Mouse (Mus musculus): ENCODE data around the gene Ncbp1. TPM values are rescaled to one million over a fixed set of nuclear protein-coding genes. Genes with fewer than 3 reads are reported as not detected.

Gene Ncbp1
- 85.7 and 88.3 TPM in 2 replicates for polyA plus RNA-seq (2015; fragmentation: Nextera tagmentation; extraction: Ambion mirVana)

DNA sequence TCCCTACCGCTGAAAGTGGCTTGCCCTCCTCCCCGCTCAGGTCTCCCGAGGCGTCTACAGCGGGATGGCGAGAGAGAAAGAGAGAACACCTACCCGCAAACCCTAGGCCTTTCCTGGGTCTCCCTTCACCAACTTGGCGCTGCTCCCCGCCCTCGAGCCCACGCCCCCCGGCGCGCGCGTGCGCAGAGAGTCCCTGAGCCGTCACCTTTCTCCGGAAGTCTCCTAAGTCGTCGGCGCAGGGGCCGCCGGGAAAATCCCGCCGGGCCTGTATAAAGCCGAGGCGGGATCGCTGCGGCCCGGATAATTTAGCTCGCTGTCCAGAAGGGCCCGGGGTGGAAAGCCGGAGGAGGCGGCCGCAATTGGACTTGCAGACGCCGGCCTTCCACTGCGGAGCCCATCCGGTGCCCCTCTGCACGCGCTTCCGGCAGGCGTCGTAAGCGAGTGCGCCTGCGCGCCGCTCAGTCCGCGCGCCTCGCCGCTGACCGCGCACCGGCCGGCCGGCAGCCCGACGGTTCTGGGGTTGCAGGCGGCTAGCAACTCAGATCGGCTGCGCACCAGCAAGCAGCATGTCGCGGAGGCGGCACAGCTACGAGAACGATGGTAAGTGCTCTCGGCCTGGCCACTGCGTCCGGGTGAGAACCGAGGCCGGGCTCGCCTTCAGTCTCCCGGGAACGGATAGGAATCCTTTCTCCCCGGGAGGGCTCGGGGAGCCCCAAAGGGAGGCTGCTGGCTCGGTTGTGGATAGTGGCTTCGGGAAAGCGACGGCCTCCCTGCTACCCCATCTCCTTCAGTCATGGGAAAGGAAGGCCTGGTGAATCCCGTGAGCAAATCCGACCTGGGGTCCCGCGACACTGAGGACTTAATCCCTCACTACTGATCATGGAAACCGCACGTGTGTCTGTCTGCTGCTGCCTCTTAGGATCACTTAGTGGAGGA lies at the start of gene Ncbp1, which contains the start of gene Tstd2:
Gene Ncbp1, plus strand, starts transcription at position 327 of the 936 bp plus-strand sequence.
Gene Tstd2, minus strand, starts transcription at position 408 of the 936 bp plus-strand sequence.
- WGBS = under 1% methylated on average over 87 of the region's 90 CpGs
- H3K36me3 ChIP-seq = peaks cover 28% of the 10 kb centered on the region
- peak; percentile 91 for ATAC-seq (replicated peaks; ENCODE audit: low FRiP score)
- peak within 1 kb of the TSS; percentile 76 for H3K4me2 ChIP-seq
- no peaks in the 10 kb centered on the region for H3K27me3 ChIP-seq
- H3K9me3 ChIP-seq (replicated peaks) = no peaks in the 10 kb centered on the region
- peak within 1 kb of the TSS; percentile 83 for H3K9ac ChIP-seq
- peak within 1 kb of the TSS; percentile 73 for H3K4me3 ChIP-seq (replicated peaks)
- peaks cover 20% of the 10 kb centered on the region for H3K4me1 ChIP-seq
- peak within 1 kb of the TSS; percentile 98 for H3K27ac ChIP-seq

DNA sequence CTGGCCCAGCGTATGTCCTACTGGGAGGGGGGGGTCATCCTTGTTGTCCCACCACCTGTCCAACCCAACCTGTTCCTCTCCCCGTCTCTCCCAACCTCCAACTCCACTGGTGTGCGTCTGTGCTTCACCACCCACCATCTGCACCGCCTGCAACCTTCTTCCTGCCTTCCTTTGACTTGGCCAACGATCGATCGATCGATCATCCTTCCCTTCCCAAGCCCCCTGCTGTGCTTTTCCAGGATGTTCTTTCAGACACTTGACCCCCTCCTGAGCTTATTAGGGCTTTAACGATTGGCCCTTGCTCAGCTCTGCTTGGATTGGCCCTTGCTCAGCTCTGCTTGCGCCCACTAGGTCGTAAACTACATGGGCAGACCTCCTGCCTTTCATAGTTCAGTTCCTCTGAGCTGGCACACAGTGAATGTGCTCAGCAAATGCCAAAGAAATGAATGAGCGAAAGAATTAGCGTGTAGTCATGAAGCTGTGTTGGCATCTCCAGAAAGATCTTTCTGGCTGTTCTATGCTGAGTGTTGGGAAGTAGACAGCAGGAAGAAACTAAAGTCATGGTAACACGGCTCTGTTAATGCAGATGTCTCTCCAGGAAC lies 48.8 kb upstream of the Ncbp1 start:
- Histone ChIP-seq H3K9me3 (replicated peaks) (no peaks in the 10 kb centered on the region), H3K27me3 (no peaks in the 10 kb centered on the region), H3K27ac (no peak overlapping the region), H3K4me2 (no peak overlapping the region), H3K4me1 (peaks cover 32% of the 10 kb centered on the region), H3K4me3 (replicated peaks) (no peak overlapping the region), H3K36me3 (no peaks in the 10 kb centered on the region), H3K9ac (no peak overlapping the region)
- no peak for ATAC-seq (replicated peaks; ENCODE audit: low FRiP score)
- 79% methylated on average over 14 of the region's 14 CpGs for WGBS

DNA sequence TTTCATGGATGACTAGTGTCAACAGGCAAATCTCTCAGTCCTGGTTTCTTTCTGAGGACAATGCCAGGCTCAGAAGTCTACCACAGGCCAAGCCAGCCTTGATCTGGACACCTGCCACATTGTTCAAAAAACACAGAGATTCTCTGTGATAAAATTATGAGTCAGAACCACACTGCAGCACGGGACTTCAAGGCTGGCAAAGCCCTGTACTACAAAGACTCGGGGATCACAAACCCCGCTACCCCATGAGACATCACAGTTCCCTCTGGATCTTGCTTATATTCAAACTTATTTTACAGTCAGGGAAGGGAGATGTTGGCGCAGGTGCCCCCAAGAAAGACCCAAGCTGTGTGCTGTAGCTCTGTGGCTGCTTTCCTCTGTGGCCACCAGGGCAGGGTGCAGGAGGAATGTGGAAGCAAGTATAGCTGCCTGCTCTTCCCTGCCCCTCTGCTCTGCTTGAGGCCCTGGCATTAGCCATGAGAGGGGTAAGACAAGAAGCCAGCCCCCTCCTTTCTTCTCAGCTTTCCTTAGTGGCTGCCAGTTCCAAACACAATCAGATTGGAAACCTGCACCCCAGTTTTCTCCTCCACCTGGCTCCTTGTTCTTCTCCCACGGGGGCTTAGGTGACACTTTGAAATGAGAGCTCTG lies 45.9 kb upstream of the Ncbp1 start:
- no peaks in the 10 kb centered on the region for H3K36me3 ChIP-seq
- H3K9me3 ChIP-seq (replicated peaks) = no peaks in the 10 kb centered on the region
- H3K27ac ChIP-seq = no peak overlapping the region
- H3K27me3 ChIP-seq = no peaks in the 10 kb centered on the region
- no peak overlapping the region for H3K9ac ChIP-seq
- no peak overlapping the region for H3K4me3 ChIP-seq (replicated peaks)
- whole genome bisulfite sequencing = 78% methylated on average over 5 of the region's 5 CpGs
- no peak for ATAC-seq (replicated peaks; ENCODE audit: low FRiP score)
- H3K4me2 ChIP-seq = no peak overlapping the region
- H3K4me1 ChIP-seq = peaks cover 14% of the 10 kb centered on the region

DNA sequence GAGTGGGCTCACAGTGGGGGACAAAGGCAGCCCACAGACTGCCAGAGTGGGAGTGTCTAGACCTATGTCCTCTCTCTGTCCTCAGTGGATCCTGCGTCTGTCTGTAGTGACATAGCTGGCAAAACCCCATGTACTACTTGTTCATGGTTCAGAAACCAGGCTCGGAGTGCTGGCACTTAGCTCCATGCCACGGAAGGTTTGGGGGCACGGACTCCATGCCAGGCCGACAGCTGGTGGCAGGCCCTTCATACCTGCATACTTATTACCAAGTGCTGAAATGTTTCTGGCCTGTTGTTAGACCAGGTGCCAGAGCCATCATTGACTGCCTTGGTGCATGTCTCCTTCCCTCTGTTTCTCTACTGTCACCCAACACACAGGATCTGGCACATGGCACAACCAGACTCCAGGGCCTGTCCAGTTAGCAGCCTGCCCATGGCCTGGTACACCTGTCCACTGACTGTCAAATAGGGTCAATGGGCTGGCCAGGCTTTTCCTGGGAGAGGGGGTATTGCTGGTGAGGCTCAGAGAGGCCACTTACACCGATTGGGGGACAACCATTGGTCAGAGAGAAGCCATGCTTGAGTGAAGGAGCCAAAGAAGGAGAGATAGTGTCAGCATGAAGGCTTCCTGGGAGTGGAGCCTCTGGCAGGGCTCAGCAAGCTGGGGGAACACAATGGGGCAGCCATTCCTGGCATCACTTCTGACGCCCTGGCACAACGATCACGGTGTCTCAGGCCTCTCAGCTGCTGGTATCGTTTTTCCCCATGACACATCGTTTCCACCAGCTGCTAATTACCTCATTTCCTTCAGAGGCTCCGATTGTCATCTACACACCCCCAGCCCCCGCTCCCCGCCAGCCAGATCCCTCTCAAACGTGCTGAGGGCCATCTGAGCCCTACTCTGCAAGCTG lies 43.2 kb upstream of the Ncbp1 start:
- no peak overlapping the region for H3K9ac ChIP-seq
- H3K9me3 ChIP-seq (replicated peaks) = no peaks in the 10 kb centered on the region
- H3K27me3 ChIP-seq = no peaks in the 10 kb centered on the region
- no peak for ATAC-seq (replicated peaks; ENCODE audit: low FRiP score)
- H3K36me3 ChIP-seq = no peaks in the 10 kb centered on the region
- peaks cover 21% of the 10 kb centered on the region; the same call in 1 of the 2 replicates for H3K4me1 ChIP-seq
- no peak overlapping the region for H3K4me3 ChIP-seq (replicated peaks)
- H3K4me2 ChIP-seq = no peak overlapping the region
- WGBS = 54% methylated on average over 15 of the region's 15 CpGs
- no peak overlapping the region for H3K27ac ChIP-seq

DNA sequence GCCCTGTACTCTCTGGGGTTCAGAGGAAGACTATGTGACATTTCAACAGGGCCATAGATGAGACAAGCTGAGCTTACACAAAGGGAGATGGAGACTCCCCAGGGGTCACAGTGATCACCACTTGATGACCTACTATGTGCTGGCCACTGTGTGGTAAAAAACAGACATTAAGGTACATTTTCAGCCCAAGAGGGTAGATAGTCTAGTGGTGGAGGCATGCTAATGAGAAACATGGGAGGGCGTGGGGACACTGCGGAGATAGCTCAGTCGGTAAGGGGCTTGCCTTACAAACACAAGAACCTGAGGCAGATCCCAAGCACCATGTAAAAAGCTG lies 42.6 kb upstream of the Ncbp1 start:
- Histone ChIP-seq H3K4me3 (replicated peaks) (no peak overlapping the region), H3K4me2 (no peak overlapping the region), H3K9me3 (replicated peaks) (no peaks in the 10 kb centered on the region), H3K36me3 (no peaks in the 10 kb centered on the region), H3K27ac (no peak overlapping the region), H3K4me1 (peaks cover 27% of the 10 kb centered on the region), H3K9ac (no peak overlapping the region), H3K27me3 (no peaks in the 10 kb centered on the region)
- no peak for ATAC-seq (replicated peaks; ENCODE audit: low FRiP score)
- WGBS = 96% methylated on average over 3 of the region's 3 CpGs

DNA sequence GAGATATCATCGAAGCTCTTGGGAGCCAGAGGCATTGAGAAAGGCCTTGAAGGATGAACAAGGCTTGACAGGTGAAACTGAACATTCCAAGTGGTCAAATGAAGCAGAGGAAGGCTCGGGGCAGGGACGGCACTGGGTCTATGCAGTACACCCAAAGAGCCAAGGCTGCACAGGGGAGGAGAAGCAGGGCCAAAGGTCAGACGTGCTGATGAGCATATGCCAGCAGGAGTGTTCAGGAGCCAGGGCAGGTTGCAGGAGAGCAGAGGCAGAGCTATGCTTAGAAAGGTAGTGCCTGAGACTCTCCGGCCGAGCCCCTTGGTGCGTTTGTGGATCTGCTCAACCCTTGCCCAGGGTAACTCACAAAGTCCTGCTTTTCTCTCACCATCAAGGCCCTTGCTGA lies 41.9 kb upstream of the Ncbp1 start:
- Histone ChIP-seq H3K9me3 (replicated peaks) (no peaks in the 10 kb centered on the region), H3K27ac (no peak overlapping the region), H3K4me2 (no peak overlapping the region), H3K9ac (no peak overlapping the region), H3K4me3 (replicated peaks) (no peak overlapping the region), H3K36me3 (no peaks in the 10 kb centered on the region), H3K27me3 (no peaks in the 10 kb centered on the region), H3K4me1 (peaks cover 35% of the 10 kb centered on the region)
- ATAC-seq (replicated peaks; ENCODE audit: low FRiP score) = no peak
- WGBS = 86% methylated on average over 7 of the region's 7 CpGs

DNA sequence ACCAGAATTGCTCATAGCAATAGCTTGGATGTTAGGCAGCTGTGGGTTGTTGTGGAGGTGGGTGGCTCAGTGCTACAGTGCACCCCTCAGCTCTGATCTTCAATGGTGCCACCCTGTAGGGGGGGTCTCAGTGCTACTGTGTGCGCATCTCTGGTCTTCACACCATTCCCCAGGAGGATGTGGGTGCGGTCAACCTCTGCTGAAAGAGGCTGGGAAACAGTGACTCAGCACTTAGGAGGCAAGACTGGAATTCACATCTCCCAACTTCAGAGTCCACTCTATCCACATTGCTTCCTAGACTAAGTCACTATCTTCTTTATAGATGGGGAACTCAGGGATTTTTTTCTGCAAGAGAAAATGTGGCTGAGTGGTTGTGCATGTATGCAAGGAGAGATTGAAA lies 40.8 kb upstream of the Ncbp1 start:
- Histone ChIP-seq H3K9me3 (replicated peaks) (no peaks in the 10 kb centered on the region), H3K4me1 (peaks cover 32% of the 10 kb centered on the region), H3K36me3 (no peaks in the 10 kb centered on the region), H3K27ac (no peak overlapping the region), H3K27me3 (no peaks in the 10 kb centered on the region), H3K4me2 (no peak overlapping the region), H3K9ac (no peak overlapping the region), H3K4me3 (replicated peaks) (no peak overlapping the region)
- ATAC-seq (replicated peaks; ENCODE audit: low FRiP score) = no peak
- WGBS = 81% methylated on average over 2 of the region's 2 CpGs

DNA sequence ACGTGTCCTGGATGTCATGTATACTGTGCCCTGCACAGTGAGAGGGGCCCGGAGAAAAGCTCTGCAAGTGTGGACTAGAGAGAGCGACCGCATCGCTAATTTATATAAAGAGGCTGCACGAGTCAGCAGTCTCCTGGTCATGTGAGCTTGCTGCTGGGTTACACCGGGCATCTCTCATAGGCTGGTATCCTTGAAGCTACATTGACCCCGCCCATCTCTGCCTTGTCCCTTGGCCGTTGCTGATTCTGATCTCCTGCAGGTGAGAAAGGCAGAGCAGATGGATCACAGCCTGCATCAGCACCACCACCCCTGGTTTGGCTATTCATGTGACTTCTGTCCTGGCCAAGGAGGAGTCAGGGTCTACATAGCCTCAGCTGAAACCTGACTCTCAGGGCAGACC lies 39.3 kb upstream of the Ncbp1 start:
- no peak overlapping the region for H3K27ac ChIP-seq
- H3K36me3 ChIP-seq = no peaks in the 10 kb centered on the region
- H3K4me2 ChIP-seq = no peak overlapping the region
- H3K4me3 ChIP-seq (replicated peaks) = no peak overlapping the region
- H3K9me3 ChIP-seq (replicated peaks) = no peaks in the 10 kb centered on the region
- H3K4me1 ChIP-seq = peaks cover 36% of the 10 kb centered on the region
- H3K9ac ChIP-seq = no peak overlapping the region
- WGBS = 59% methylated on average over 9 of the region's 9 CpGs
- no peaks in the 10 kb centered on the region for H3K27me3 ChIP-seq
- ATAC-seq (replicated peaks; ENCODE audit: low FRiP score) = no peak

DNA sequence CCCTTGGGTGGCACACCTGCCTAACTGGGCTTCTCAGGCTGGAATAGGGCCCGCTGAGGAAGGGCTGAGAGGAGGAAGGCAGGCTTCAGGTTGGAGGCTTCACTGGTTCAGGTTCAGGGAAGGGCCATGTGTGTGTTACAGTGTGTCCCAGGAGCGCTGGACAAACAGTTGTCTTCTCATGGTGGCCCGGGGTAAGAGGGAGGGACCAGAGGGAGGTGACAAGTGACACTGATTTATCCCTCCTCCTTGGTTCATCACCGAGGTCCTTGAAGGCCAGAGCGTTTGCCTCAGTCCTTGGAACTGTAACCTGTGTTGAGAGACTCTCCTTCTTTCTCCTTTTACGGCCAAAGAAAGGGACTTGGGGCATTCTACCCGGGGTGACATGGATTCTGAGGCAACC lies 37.9 kb upstream of the Ncbp1 start:
- peak overlapping the region; percentile 26; the same call in 1 of the 2 replicates for H3K4me2 ChIP-seq
- peak overlapping the region; percentile 92 for H3K27ac ChIP-seq
- H3K4me3 ChIP-seq (replicated peaks) = no peak overlapping the region
- ATAC-seq (replicated peaks; ENCODE audit: low FRiP score) = peak; percentile 72
- no peaks in the 10 kb centered on the region for H3K9me3 ChIP-seq (replicated peaks)
- no peaks in the 10 kb centered on the region for H3K36me3 ChIP-seq
- H3K4me1 ChIP-seq = peaks cover 33% of the 10 kb centered on the region
- H3K27me3 ChIP-seq = no peaks in the 10 kb centered on the region
- H3K9ac ChIP-seq = no peak overlapping the region
- 25% methylated on average over 7 of the region's 7 CpGs for WGBS

DNA sequence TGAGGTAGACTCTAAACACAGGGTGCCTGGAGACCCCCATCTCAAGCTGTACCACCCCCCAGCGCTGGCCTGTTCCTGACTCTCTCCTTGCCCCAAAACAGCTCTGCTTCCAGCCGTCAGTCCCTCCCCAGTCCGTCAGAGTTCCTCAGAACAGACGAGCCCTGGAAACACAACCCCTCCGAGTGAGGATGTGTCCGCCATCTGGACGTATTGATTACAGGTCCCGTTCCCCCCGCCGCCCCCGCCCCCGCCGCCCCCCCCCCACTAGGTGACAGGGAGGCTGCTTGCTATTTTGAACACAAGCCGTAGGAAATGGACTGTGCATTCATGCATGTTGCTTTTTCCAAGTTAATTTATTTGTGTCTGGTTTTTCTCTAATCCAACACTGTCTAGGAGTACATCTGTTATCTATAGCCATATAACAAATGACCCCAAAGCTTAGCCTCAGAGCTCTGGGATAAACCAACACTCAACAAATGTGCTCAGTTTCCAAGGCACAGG lies 37.2 kb upstream of the Ncbp1 start:
- WGBS = 10% methylated on average over 14 of the region's 14 CpGs
- peak overlapping the region; percentile 92 for H3K27ac ChIP-seq
- ATAC-seq (replicated peaks; ENCODE audit: low FRiP score) = peak; percentile 66
- no peak overlapping the region for H3K4me3 ChIP-seq (replicated peaks)
- peaks cover 33% of the 10 kb centered on the region for H3K4me1 ChIP-seq
- H3K36me3 ChIP-seq = no peaks in the 10 kb centered on the region
- H3K27me3 ChIP-seq = no peaks in the 10 kb centered on the region
- H3K4me2 ChIP-seq = peak overlapping the region; percentile 26; the same call in 1 of the 2 replicates
- no peak overlapping the region for H3K9ac ChIP-seq
- no peaks in the 10 kb centered on the region for H3K9me3 ChIP-seq (replicated peaks)

DNA sequence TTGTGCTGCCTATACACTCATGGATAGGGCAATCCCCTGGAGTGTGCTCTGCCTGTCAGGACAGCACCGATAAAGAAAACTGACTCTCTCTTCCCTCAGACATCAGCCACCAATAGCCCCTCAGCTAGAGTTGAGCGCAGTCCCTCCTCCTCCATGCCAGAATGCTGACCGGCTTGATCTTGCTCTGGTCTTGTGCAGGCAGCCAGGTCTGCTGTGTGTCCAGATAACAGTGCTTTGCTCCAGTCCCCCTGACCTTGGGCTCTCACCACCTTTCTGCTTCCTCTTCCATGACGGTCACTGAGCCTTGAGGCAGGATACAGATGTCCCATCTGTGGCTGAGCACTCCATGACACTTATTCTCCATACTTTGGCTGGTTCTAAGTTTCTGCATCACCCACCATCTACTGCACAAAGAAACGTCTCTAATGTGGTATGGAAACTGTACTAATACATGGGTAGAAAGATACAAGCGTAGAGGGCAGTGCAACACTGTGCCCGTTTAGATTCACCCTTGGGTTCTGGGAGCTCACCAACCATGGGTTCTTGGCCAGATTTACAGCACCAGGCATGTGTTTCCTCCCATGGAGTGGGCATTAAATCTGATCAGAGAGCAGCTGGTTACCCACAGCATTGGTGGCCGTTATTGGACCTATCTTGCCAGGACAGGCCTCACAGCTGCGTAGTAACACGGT lies 36.2 kb upstream of the Ncbp1 start:
- Histone ChIP-seq H3K9me3 (replicated peaks) (no peaks in the 10 kb centered on the region), H3K4me2 (no peak overlapping the region), H3K27me3 (no peaks in the 10 kb centered on the region), H3K9ac (no peak overlapping the region), H3K27ac (peak overlapping the region; percentile 59), H3K4me3 (replicated peaks) (no peak overlapping the region), H3K4me1 (peaks cover 33% of the 10 kb centered on the region), H3K36me3 (no peaks in the 10 kb centered on the region)
- 84% methylated on average over 10 of the region's 10 CpGs for WGBS
- no peak for ATAC-seq (replicated peaks; ENCODE audit: low FRiP score)

All from kidney, embryonic 15.5 days (tissue).